Mouse (Mus musculus): Measurements from ENCODE around the gene Hoxc6.

GRCm38 (mm10) chr15:102970740-102971139 is 27.3 kb upstream of the Hoxc6 start:
- TF ChIP-seq CTCF (IDR thresholded peaks at IDR 0.05; ENCODE audit: low read depth, low read length) (no peak), GATA1 (IDR thresholded peaks at IDR 0.05; ENCODE audit: borderline replicate concordance, low read length) (no peak), TAL1 (conservative IDR thresholded peaks at IDR 0.05; ENCODE audit: low read depth, low read length) (no peak), POLR2AphosphoS5 (IDR thresholded peaks at IDR 0.05; ENCODE audit: insufficient replicate concordance, low read depth, low read length) (no peak), GATA2 (IDR thresholded peaks at IDR 0.05; ENCODE audit: borderline replicate concordance, low read depth, low read length) (no peak)
